Mouse (Mus musculus) kidney, postnatal 4 days (tissue): Measurements from ENCODE around the gene Slc35d1.
A peak's percentile ranks its signal among the peaks of the same experiment; 100 is the strongest.
"Not testable (repeated sequence)": the region's sequence is repeated elsewhere in the genome, so short reads cannot be mapped to it uniquely, and the experiment has no call there.

ENCODE experiments used
- DNase-seq, 2 experiments: peaks; one replicate each; pipeline ENCODE4 v3.0.0; 2021; ENCODE audit warnings: mixed read lengths in 2 of 2

The Slc35d1 gene

DNA sequence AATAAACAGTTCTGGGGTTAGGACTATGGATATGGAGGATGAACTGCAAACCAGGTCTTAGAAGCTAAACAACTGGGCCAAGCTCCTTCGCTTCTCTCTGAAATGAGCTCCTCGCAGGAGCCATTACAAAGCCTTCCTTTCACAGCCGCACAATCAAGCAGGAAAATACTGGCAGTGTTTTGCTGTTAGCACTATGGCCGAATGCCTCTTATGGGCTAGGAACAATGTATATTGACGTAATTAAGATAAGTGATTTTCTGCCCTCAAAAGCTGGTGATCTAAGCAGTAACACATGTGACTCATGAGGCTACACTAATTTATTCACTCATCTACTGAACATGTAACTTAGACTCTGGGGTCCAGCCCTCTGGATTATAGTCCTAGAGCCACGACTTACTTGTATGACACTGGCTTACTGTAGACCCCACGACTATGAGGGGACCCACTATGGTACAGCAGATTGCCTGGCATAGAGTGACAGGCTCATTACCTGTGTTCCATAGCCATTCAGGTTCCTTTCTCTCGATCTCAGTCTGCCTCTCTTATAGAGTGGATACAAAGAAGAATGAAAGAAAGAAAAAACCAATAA is 34.6 kb downstream of the Slc35d1 start:
- no peak for DNase-seq

DNA sequence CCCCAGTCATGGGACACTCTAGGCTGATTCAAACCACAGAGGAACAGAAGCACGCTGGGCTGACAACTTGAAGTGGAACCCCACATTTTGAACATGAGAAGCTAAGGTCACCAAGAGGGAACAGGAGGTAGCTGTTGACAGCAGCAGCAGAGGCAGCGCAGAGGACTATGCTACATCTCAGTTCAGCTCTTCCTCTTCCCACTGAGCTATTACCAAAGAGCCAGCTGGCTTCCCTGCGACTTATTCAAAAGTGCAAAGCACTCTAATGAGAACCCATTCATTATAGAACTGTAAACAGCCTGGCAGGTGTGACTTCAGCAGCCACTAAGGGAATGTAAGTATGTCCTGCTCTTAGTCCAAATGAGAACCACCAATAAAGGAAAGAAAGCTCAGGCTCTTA is 35.4 kb downstream of the Slc35d1 start:
- DNase-seq = no peak

DNA sequence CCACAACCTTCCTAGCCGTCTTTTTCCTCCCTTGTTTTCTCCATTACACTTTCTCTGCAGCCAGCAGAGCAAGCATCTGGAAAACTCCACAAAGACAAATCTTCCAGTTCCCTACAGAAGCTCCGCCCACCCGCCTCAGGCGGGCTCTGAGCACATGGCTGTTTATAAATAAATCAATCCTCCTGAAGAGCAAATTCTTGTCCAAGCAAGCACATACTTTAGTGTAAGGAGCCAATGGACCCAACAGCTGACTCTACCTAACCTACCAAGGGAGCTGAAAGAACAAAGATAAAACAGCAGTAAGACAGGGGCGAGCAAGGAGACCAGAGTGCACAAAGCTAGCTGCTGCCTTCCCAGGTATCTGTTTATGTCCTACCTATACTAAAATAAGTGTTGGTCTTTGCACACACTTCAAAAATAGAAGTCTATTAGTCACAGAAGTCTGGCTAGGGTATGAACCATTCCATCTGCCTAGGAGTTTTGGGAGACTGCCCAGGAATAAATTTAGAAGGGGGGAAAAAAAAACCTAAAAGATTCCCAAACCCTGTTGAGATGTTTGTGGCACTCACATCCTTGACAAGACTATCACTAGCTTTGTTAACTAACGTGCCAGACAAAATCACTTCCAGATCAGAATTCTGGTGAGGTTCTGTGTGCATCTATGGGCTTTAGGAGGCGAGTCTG is 36.2 kb downstream of the Slc35d1 start:
- peak; percentile 60 to 76 for DNase-seq

DNA sequence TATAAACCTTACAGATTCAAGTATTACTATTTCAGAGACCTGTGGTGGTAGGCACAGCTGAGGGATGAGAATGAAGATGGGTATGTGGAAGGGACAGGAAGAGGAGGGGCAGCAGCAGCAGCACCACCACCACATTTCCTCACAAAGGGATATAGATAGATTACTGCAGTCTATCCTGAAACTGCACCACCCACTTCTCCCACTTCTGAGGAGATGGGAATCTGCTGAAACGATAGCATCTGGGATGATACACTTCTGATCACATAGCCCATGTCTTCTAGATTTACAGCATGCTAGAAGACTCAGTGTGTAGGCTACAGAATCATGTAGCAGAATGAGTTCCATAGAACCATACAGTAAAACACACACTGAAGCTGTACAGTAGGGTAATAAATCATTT is 37.3 kb downstream of the Slc35d1 start:
- no peak for DNase-seq

DNA sequence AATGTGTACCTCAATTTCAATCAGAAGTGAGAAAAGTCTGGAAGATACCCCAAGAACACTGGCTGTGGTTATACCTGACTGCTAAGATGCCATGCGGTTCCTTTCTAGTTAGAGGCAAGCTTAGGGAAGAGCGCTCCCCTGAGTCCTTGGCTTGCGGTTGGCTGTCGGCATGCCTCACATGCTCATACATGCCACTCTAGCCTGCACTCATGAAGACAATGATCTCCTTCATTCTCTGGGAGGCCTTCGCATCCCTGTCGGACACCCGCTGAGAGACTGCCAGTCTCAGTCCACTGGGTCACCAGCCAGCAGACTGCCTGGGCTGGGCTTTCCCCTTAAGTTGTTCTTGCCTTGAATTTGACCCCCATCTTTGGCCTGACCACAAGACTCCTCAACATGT is 41.0 kb downstream of the Slc35d1 start:
- DNase-seq = no peak

DNA sequence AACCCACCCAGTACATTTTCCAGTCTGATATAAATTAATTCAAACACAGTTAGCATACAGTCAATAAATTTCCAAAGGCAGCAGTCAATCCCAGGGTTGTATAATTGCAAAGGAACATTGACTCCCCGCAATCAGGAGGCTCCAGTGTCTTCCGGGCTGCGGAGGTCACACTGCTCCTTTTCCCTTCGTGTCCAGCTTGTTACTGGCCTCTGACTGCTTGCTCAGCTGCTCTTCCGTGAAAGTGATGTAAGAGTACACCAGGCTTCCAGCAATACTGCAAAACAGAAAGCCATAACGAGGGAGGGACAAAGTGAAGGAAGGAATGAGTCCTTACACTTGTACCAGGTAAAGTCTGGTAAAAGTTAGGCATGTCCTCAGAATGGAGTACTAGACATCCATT is 41.5 kb downstream of the Slc35d1 start:
- DNase-seq = no peak

DNA sequence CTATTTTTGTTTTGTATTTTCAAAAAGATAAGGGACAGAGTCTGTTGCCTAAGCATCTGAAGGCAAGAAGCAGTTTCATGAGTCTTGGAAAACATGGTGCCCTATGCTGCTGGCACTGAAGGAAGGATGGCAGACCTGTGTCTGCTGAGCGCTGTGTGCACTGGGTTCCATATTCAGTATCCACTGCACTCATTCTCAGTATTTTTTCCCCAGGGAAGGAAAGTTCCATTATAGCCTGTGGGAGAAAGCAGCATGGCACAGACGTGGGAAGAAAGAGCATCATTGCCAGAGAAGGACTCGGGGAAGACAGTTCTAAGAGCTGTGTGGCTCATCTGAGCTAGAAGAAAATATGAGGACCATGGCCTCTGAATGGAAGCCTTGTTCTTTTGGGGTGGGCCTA is 43.7 kb downstream of the Slc35d1 start:
- DNase-seq = no peak

DNA sequence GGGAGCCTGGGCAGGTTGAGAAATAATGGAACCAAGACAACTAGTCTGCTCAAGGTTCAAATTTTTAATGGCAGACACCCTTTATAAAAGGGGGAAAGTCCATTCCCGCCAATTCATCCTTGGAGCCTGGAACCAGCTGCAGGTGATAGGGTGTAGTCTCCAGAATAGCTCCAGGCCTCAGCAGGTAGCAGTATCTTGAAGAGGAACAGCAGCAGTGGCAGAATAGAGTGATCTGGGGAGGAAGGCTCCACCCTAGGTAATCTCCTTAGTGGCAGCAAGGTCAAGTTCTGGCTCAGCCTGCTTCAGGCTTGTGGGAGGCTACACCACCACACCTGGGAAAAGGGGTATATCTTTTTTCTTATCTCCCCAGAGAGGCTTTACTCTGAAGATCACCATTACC is 48.8 kb downstream of the Slc35d1 start:
- DNase-seq = not testable (repeated sequence)

DNA sequence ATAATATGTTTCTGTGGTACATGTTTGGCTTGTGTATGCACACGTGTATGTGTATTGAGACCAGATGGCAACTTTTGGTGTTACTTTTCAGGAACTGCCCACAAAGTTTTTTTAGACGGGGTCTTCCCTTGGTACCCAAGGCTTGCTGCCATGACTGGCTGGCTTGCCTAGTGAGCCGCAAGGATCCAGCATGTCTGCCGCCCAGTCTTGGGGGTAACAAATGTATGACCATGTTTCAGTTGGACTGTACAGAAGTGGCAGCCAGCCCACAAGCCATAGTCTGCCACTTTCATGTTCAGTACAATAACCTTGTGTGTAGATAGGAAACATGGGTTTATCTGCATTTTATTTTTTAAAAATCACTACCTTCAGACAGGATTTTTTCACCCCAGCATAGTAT is 56.2 kb downstream of the Slc35d1 start:
- DNase-seq = no peak

DNA sequence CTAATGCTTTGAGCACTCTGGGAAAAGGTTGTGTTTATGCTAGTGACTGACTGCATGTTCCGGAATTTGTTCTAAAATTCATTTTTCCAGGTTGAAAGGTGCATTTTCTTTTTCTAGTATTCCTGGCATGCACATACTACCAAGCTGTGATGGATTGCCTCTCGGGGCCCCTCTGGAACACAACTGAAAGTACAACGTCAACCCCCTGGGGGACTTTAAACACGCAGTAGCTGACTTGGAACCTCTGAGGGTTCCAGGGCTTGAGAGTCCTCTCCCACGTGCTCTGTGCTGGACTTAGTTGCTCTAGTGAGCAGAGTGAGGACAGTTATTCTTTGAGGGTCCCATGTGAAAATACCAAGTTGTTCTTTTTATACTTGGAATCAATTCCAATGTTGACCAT is 63.0 kb downstream of the Slc35d1 start:
- no peak for DNase-seq

DNA sequence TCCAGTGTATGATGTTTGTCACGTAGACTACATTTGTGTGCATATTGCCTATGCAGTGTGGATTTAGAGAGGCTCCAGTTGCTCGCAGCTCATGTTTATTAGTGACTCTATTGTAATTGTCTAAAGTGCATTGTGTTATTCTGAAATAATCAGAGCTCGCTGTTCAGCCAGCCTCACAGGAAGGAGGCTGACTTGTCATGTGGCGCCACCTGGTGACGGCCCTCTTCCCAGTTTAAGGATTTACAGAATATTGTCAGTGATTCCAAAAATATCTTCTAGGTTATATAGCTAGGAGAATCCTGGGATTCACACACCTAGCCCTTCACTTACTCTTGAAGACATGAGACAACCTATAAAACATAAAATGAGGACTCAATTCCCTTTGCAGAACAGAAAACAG is 68.6 kb downstream of the Slc35d1 start:
- peak; percentile 90 to 91 for DNase-seq

DNA sequence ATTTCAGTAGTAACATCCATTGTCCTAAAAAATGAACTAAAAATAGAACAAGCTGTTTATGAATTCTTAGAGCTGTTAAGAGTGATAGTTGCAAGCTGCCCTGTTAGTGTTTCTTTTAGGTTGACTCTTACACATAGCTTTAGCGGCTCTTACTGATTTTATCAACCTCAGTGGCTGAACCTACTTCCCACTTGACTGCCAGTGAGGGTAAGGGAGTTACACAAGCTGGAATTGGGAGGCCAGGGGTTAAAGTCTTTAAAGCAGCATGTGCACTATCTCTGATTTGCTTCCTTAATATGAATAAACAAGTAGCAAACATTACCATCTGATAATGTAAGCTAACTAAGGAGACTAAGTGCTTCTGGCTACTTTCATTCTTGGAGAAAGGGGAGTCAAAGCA is 78.0 kb downstream of the Slc35d1 start:
- DNase-seq = no peak

DNA sequence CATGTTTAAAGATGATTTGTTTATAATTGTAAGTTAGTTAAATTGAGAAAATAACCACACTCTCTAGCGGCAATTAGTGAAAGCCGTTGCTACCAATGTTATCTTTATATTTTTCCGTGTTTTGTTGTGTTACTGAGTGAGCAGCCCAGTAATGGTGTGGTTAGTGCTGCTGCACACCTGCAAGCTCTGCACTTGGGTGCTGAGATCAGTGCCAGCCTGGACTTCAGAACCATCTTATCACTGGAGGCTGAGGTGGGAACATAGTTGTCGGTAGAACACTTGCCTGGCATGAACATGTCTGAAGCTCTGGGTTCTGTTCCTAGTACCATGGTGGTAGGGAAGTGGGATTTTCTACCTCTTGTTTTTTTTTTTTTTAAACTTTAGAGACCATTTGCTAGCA is 88.4 kb downstream of the Slc35d1 start:
- no peak for DNase-seq

DNA sequence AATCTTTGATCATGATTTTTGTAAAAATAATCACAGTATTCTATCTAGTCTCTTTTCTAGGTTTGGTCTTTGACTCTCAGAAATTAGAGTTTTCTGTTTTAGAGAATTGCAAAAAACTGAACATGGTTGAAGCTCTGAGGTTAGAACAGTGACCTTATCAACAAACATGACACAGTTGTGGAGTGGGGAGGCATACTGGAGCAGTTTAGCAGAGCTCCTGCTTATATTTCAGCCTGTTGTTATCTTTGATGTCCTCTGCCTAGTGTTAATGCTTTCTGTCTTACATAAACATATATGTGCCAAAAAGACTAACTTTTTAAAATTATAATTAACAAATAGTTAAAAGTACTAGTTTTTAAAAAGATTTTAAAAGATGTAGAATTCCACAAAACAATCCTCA is 91.4 kb downstream of the Slc35d1 start:
- no peak for DNase-seq

DNA sequence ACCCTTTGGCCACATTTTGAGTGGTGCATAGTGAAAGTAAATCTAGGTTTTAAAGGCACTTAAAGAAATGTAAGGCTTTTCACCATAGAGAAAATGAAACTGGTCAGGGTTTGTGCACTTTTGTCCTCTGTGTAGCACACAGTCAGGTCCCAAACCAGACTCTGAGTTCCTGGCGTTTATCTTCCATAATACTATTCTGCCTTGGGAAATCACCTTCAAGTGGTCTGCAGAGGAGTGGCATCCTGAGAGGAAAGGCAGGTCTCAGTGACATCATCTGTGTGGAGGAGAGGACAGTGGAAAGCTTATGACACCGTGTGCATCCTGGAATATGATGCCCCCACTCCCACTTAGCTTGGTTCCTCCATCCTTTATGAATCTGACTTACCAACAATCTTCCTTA is 91.9 kb downstream of the Slc35d1 start:
- DNase-seq = no peak

DNA sequence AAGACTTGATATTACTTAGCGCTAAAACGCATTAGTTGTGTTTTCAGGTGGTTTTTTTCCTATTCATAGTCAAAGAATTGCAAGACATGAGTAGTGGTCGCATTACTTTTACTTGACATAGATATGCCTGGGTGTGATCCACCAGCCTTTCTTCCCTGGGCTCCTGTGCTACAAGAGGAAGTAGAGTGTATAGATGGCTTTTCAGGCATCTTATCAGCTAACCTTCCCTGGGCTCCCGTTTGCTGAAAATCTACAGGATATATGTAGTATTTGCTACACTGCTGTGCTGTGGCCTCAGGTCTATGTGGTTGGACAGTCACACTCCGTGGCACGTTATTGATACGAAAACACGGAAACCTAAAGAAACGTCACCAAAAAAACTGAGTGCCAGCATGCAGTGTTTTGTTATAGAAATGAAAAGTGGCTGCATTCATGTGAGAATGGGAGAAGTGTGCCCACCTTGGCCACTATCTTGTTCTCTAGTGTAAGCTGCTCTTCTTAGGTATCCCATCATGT is 94.0 kb downstream of the Slc35d1 start:
- no peak for DNase-seq
